In the genomic region with DNA sequence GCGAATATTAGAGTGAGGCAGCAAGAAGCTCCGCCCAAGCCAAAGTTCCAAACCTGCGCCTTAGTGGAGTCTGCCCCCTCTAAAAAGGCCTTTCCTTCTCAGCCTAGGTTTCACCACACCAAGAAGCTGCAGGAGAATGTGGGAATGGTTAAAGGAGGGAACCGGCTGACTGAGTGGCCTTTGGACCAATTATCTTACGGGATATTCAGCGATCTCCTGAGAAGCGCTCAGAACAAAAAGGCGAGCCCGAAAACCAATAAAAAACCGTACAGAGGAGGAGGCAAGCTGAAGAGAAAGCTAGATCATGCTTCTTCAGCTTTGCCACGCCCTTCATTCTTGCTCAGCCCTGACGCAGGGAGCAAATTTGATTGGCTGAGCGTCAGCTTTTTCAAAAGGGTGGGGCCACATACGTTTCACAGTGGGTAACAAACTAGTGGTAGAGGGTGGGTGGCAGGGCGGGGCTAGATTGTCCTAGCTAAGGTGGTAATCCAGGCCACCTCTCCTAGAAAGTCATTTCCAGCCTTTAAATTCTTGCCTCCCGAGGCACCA, we compare ENCODE assay signal across 8 mouse cellular contexts. TPM values are rescaled to one million over a fixed set of nuclear protein-coding genes. Genes with fewer than 3 reads are reported as not detected.
A peak's percentile ranks its signal among the peaks of the same experiment; 100 is the strongest.
DNase-seq lines count a peak whose midpoint lies in the region; ATAC-seq lines count a peak whose summit lies in the region.

A gene (plus strand): TSS at position 436 of the 549 bp plus-strand sequence.

- peak; percentile 96 for DNase-seq in MN1 (ENCODE audit: low spot score)
- DNase-seq in cerebellum, adult 8-10 months = peak; percentile 79
- peak; percentile 89 for DNase-seq in forelimb bud, embryonic 11.5 days (ENCODE audit: low read depth, low spot score)
- DNase-seq in layer of hippocampus, postnatal 14 days (ENCODE audit: low spot score in 2 of 2) = peak; percentile 68 to 89
- peak; percentile 86 for DNase-seq in lung, postnatal 14 days
- DNase-seq in retina, adult 2 months (ENCODE audit: low read depth, low spot score) = peak; percentile 73
- peak; percentile 76 to 87 for DNase-seq in thymus, postnatal 36 days

- ATAC-seq in hematopoietic stem cell, adult 5-6 weeks (replicated peaks in 1 of 2; ENCODE audit: insufficient read depth in 1 of 2, low FRiP score in 2 of 2, low TSS enrichment in 1 of 2, low read depth in 1 of 2, poor library complexity in 2 of 2, severe bottlenecking in 2 of 2) = peak; percentile 86 to 94

RNA-seq across cellular contexts. Expression of the gene that starts here (rescaled TPM):
- total RNA-seq in hematopoietic stem cell, adult 5-6 weeks (2017) = 37.0 and 41.0 TPM in 2 replicates
- 100 to 1,000 TPM; 292 to 294 TPM for total RNA-seq in layer of hippocampus, postnatal 14 days (2021)

Comparison
In these comparisons a context has a peak if more than half of its experiments do, and no peak if none do; other contexts are left out.
1. Peak in every context shown above with its lines: DNase-seq and ATAC-seq.